Mouse (Mus musculus) forebrain, embryonic 11.5 days (tissue): ENCODE results near the gene Kif1a. TPM values are rescaled to one million over a fixed set of nuclear protein-coding genes. Genes with fewer than 3 reads are reported as not detected.

Experiments
- polyA plus RNA-seq: library from polyadenylated mRNA; unstranded; fragments of >200 nt; fragmentation: Nextera tagmentation; extraction: Ambion mirVana; gene quantifications from 2 replicates; pipeline ENCODE4 v1.2.1, GENCODE M21; 2014

Kif1a gene
- polyA plus RNA-seq, 1 experiment from 2014 or later = 79.7 TPM

Other genes starting within 250 kb of the Kif1a start
- gene Ankmy1, start 199.0 kb downstream of the Kif1a start, polyA plus RNA-seq = 1.5 and 1.8 TPM in 2 replicates
- 16.0 and 19.0 TPM in 2 replicates for gene Dusp28, start 195.0 kb downstream of the Kif1a start, polyA plus RNA-seq
- 27.4 and 31.8 TPM in 2 replicates for gene Rnpepl1, start 191.2 kb downstream of the Kif1a start, polyA plus RNA-seq
- gene Capn10, start 167.6 kb downstream of the Kif1a start, polyA plus RNA-seq = 41.0 and 43.0 TPM in 2 replicates
- 0.16 and 0.40 TPM in 2 replicates for gene Gpr35, start 151.1 kb downstream of the Kif1a start, polyA plus RNA-seq
- gene Aqp12, start 95.6 kb downstream of the Kif1a start, polyA plus RNA-seq = not detected in 2 replicates
- not detected in 2 replicates for gene Agxt, start 33.3 kb upstream of the Kif1a start, polyA plus RNA-seq
- 0.29 and 0.64 TPM in 2 replicates for gene 2310007B03Rik, start 59.0 kb upstream of the Kif1a start, polyA plus RNA-seq
- gene Crocc2, start 66.8 kb upstream of the Kif1a start, polyA plus RNA-seq = 0.04 and 0.07 TPM in 2 replicates
- gene Sned1, start 133.9 kb upstream of the Kif1a start, polyA plus RNA-seq = 2.2 and 3.2 TPM in 2 replicates
- gene Mterf4, start 204.0 kb upstream of the Kif1a start, polyA plus RNA-seq = 31.0 and 37.8 TPM in 2 replicates
- gene Ppp1r7, start 240.9 kb upstream of the Kif1a start, polyA plus RNA-seq = 88.4 and 94.6 TPM in 2 replicates
- gene Pask, start 241.5 kb upstream of the Kif1a start, polyA plus RNA-seq = 28.2 and 30.0 TPM in 2 replicates